Mouse (Mus musculus) kidney, adult 11 months (tissue): ENCODE measurements around the gene Elk4.
A peak's percentile ranks its signal among the peaks of the same experiment; 100 is the strongest.

Source experiments
- DNase-seq: peaks from one replicate; pipeline ENCODE4 v3.0.0; 2022

Elk4 gene

GRCm38 (mm10) chr1:132067261-132068255 is 60.2 kb downstream of the Elk4 start, which contains the start of gene Mfsd4a:
Gene Mfsd4a (minus strand): TSS chr1:132068062.
- DNase-seq: peak; percentile 50

DNA sequence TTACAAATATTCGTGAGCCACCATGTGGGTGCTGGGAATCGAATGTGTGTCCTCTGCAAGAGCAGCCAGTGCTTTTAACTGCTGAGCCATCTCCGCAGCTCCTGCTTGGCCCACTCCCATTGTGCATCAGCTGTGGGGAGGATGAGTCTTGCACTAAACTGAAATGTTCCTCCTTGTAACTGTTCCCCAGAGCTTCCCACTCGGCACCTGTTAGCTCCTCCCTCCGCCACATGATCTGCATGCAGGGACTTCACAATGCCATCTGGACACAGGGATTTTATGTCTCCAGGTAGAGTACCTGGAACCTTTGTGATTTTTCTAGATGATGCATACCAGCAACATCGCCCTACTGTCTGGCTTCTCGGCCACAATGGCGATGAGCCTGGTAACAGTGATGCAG is 62.0 kb downstream of the Elk4 start:
- no peak for DNase-seq

DNA sequence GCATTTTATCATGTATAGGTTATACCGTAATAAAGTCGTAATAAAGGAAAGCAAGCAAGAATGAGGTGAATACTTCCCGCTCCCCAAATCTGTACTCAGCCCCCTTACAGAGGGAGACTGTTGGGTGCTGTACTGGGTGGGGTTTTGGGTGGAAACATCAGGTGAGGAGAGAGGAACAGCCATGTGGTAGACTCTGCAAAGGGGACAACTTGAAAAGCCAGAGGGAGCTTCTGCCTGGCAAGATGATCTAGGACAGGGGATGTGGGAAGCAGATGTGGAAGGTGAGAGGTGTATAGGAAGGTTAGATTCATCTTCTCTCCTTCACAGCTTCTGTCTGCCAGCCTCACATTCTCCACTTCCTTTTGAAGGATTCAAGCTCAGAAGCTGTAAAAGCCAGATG is 63.3 kb downstream of the Elk4 start:
- no peak for DNase-seq

- DNase-seq: peak; percentile 90
Observed at GRCm38 (mm10) chr1:132075576-132075975, 68.2 kb downstream of the Elk4 start.

DNA sequence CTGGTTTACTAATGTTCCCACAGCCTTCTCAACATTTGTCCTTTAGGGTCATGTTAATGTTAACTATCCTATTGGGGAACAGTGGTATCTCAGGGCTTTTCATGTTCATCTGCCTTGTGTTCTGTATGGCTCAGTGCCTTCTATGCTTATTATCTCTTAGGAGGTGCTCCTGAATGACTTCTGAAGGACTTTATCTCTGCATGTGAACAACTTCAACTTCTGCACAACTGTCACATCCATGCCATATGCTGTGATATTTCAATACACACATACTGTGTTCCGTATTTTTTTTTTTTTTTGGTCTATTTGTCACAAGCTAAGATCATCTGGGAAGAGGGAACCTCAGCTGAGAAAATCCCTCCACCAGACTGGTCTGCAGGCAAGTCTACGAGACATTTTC is 71.0 kb downstream of the Elk4 start:
- no peak for DNase-seq
